Mouse (Mus musculus) midbrain, embryonic 11.5 days (tissue): ENCODE data around the gene Esrrg. TPM values are rescaled to one million over a fixed set of nuclear protein-coding genes. Genes with fewer than 3 reads are reported as not detected.
A peak's percentile ranks its signal among the peaks of the same experiment; 100 is the strongest.

Source experiments
- ATAC-seq: fragments of 200-750 bp; cut with Nextera tagmentation; 2 replicates; pipeline ENCODE4 v1.8.0; 2017; ENCODE audit warnings: moderate TSS enrichment, moderate library complexity; ENCODE audit not compliant: low FRiP score
- DNase-seq: peaks from one replicate; pipeline ENCODE4 v3.0.0; 2015; ENCODE audit warnings: low spot score; ENCODE audit errors: missing footprints
- H3K27ac ChIP-seq: fragments of 300-500 bp; sonication (generic); 2 replicates; pipeline ENCODE4 v1.5.1; 2014; ENCODE audit warnings: low read depth, low read length
- H3K27me3 ChIP-seq: fragments of 300-500 bp; sonication (generic); 2 replicates; pipeline ENCODE4 v1.6.1; 2014; ENCODE audit warnings: mild to moderate bottlenecking, low read length, moderate library complexity, mixed read lengths; ENCODE audit not compliant: control insufficient read depth, insufficient read depth
- H3K36me3 ChIP-seq: fragments of 300-500 bp; sonication (generic); 2 replicates; pipeline ENCODE4 v1.6.1; 2014; ENCODE audit warnings: mild to moderate bottlenecking, low read length, moderate library complexity, mixed read lengths; ENCODE audit not compliant: control insufficient read depth, insufficient read depth
- H3K4me1 ChIP-seq: fragments of 300-500 bp; sonication (generic); 2 replicates; pipeline ENCODE4 v1.6.1; 2014; ENCODE audit warnings: low read length; ENCODE audit not compliant: control insufficient read depth, insufficient read depth
- H3K4me2 ChIP-seq: fragments of 300-500 bp; sonication (generic); 2 replicates; pipeline ENCODE4 v1.6.1; 2014; ENCODE audit warnings: mild to moderate bottlenecking, moderate library complexity
- H3K4me3 ChIP-seq: fragments of 300-500 bp; sonication (generic); 2 replicates; pipeline ENCODE4 v1.5.1; 2014; ENCODE audit warnings: low read depth, low read length
- H3K9ac ChIP-seq: fragments of 300-500 bp; sonication (generic); 2 replicates; pipeline ENCODE4 v1.6.1; 2014; ENCODE audit warnings: low read length
- H3K9me3 ChIP-seq: fragments of 300-500 bp; sonication (generic); 2 replicates; pipeline ENCODE4 v1.6.1; 2016; ENCODE audit warnings: low read length; ENCODE audit not compliant: control insufficient read depth
- WGBS: fragments of 180-500 bp; shearing (Covaris S2); extraction: QIAGEN DNeasy Blood & Tissue Kit; methylation state at CpG from one replicate; pipeline ENCODE4 v1.1.7; 2014; 5-methylcytosine and 5-hydroxymethylcytosine counted together
- polyA plus RNA-seq: library from polyadenylated mRNA; unstranded; fragments of >200 nt; fragmentation: Nextera tagmentation; extraction: Ambion mirVana; gene quantifications from 2 replicates; pipeline ENCODE4 v1.2.1, GENCODE M21; 2014

The Esrrg gene
- polyA plus RNA-seq, 1 experiment from 2014 or later, result 5.9 TPM

DNA sequence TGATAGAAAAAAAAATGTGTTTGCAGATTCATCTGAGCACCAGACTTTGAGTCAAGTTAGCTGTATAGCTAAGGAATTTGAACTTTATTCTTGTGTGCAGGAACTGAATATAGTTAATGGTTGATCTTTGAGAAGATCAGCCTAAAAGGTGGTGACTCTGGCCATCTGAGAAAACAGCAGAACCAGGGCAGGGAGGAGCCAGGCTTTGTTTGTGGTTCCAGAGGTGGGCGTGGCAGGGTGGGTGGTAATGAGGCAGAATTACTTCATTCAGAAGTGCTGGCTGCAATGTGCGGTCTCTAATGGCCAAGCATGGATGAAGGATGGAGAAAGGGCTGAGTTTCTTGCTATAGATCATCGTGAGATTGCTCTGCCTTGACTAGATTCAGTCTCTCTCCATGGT lies 224.3 kb downstream of the Esrrg start:
- Histone ChIP-seq H3K4me3 (no peak overlapping the region), H3K27ac (no peak overlapping the region), H3K9ac (no peak overlapping the region), H3K27me3 (no peaks in the 10 kb centered on the region), H3K4me1 (peaks cover 5% of the 10 kb centered on the region), H3K9me3 (no peaks in the 10 kb centered on the region), H3K36me3 (no peaks in the 10 kb centered on the region), H3K4me2 (no peak overlapping the region)
- ATAC-seq (no peak), DNase-seq (no peak)
- WGBS, result 73% methylated on average over 3 of the region's 3 CpGs

DNA sequence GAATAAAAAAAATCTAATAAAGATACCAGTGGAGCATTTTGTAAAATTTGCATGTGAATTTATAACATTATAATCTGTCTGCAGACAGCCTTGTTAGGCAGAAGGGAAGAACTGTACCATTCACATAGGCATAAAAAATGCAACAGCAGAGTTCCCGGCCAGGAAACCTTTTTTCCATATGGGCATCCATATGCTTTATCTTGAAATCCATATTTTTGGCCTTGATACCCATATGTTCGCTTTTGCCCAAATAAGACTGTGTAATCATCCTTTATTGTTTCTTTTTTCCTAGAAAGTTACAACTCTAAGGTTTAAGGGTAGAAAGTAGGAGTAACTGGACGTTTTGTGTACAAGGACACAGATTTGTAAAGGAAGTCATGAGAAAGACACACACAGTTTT lies 226.0 kb downstream of the Esrrg start:
- ATAC-seq (no peak), DNase-seq (no peak)
- no peak overlapping the region for H3K4me2 ChIP-seq
- peaks cover 5% of the 10 kb centered on the region for H3K4me1 ChIP-seq
- no peak overlapping the region for H3K27ac ChIP-seq
- WGBS, result 91% methylated on average over 3 of the region's 3 CpGs
- H3K9ac ChIP-seq, result no peak overlapping the region
- H3K9me3 ChIP-seq, result no peaks in the 10 kb centered on the region
- H3K36me3 ChIP-seq, result no peaks in the 10 kb centered on the region
- H3K27me3 ChIP-seq, result no peaks in the 10 kb centered on the region
- no peak overlapping the region for H3K4me3 ChIP-seq

DNA sequence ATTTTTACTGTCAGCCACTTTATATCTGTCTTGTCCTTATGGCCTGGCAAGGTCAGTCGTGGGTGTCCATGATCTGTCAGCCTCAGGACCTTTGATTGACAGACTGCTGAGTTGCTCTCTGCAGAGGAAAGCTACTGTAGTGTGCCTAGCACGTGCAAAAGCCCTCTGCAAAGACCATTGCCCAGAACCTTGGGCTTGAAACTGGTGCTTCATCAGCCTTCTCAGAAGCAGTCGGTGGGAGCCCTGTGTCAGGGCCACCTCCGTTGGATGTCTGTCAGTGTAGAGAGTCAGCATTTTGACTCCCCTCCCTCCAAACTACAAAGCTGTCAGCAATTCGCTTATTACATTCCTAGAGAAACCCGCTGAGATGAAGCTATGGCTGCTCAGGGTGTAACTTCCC lies 227.8 kb downstream of the Esrrg start:
- Histone ChIP-seq H3K27me3 (no peaks in the 10 kb centered on the region), H3K9me3 (no peaks in the 10 kb centered on the region), H3K27ac (no peak overlapping the region), H3K4me1 (peaks cover 5% of the 10 kb centered on the region), H3K9ac (no peak overlapping the region), H3K36me3 (no peaks in the 10 kb centered on the region), H3K4me3 (no peak overlapping the region), H3K4me2 (no peak overlapping the region)
- DNase-seq, result no peak
- WGBS, result 47% methylated on average over 6 of the region's 6 CpGs
- no peak for ATAC-seq

DNA sequence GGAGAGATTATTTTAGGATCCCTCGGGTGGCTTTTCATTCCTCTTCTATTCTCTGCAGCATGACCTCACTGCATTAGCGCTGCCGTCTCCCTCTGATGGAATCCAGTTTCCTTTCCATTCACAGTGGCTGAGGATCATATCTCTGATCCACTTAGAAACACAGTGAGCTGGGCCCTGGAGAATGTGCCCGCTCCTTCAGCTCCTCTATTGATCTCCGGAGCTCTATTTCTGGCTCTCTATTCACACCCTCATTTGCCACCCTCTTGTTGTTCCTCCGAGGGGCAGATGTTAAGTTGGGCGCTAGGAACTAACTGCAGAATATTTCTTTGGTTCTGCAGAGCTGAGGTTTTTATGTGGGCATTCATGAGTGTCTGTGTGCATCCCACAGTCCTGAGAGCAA lies 228.3 kb downstream of the Esrrg start:
- no peak for ATAC-seq
- 28% methylated on average over 7 of the region's 7 CpGs for WGBS
- H3K27ac ChIP-seq, result no peak overlapping the region
- no peaks in the 10 kb centered on the region for H3K9me3 ChIP-seq
- DNase-seq, result no peak
- H3K4me3 ChIP-seq, result no peak overlapping the region
- H3K4me1 ChIP-seq, result peaks cover 5% of the 10 kb centered on the region
- no peak overlapping the region for H3K4me2 ChIP-seq
- H3K36me3 ChIP-seq, result no peaks in the 10 kb centered on the region
- no peak overlapping the region for H3K9ac ChIP-seq
- H3K27me3 ChIP-seq, result no peaks in the 10 kb centered on the region

DNA sequence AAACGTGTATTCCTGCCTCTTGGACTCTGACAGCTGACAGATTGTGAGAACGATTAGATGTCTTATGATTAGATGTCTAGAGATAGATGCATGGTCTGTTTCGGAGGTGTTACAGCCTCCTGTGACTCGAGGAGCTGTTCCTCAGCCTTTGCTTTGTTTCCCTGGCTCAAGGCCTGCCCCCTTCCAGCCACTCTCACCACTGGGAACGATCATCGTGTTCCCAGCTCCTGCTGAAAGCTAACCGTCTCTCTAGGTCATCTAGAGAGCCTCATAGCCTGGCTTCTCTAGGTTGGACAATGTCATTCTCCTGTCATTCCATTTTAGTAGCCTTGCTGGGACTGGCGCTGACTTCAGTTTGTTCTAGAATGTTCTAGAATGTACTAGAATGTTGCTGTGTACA lies 233.0 kb downstream of the Esrrg start:
- no peak for ATAC-seq
- no peaks in the 10 kb centered on the region for H3K9me3 ChIP-seq
- H3K27ac ChIP-seq, result no peak overlapping the region
- 79% methylated on average over 8 of the region's 8 CpGs for WGBS
- no peak overlapping the region for H3K9ac ChIP-seq
- no peak overlapping the region for H3K4me2 ChIP-seq
- peaks cover 5% of the 10 kb centered on the region for H3K4me1 ChIP-seq
- no peaks in the 10 kb centered on the region for H3K27me3 ChIP-seq
- H3K4me3 ChIP-seq, result no peak overlapping the region
- DNase-seq, result peak; percentile 53
- H3K36me3 ChIP-seq, result no peaks in the 10 kb centered on the region

DNA sequence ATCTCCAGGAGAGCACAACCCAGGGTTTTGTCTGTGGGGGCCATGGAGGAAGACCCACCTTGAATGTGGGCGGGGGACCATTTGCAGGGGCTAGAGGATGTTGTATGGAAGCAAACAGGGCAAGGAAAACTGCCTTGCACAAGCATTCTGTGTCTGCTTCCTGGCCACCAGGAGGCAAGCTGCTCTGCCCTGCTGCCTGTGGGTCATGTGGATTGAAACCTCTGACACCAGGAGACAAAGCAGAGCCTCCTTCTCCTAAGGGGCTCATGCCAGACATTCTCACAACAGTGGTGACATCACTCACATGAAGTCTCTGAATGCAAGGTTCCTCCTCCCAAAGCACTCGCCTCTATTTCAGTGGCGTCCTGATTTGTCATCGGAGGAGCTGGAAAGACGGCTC lies 234.1 kb downstream of the Esrrg start:
- H3K27me3 ChIP-seq, result no peaks in the 10 kb centered on the region
- H3K9me3 ChIP-seq, result no peaks in the 10 kb centered on the region
- no peak overlapping the region for H3K4me2 ChIP-seq
- no peak overlapping the region for H3K9ac ChIP-seq
- WGBS, result 91% methylated on average over 5 of the region's 5 CpGs
- no peaks in the 10 kb centered on the region for H3K36me3 ChIP-seq
- DNase-seq (no peak), ATAC-seq (no peak)
- no peaks in the 10 kb centered on the region for H3K4me1 ChIP-seq
- no peak overlapping the region for H3K4me3 ChIP-seq
- H3K27ac ChIP-seq, result no peak overlapping the region

DNA sequence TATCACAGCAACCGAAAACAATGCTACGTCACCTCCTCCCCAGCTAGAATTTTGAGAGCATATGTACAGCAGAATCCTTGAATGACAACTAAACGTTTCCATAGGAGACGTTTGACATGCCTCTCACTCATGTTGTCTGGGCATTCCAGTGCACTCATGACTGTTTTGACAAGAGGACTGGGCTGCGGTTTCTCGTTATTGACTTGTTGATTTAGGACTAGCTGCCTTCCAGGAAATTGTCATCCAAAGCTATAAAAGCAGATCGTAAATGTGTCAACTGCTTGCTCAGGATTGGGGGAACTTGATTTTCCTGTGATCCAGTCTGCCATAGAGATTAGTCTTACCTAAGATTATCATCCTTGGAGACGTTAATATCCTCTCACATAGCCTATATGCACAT lies 245.6 kb downstream of the Esrrg start:
- H3K36me3 ChIP-seq, result no peaks in the 10 kb centered on the region
- DNase-seq (no peak), ATAC-seq (no peak)
- no peaks in the 10 kb centered on the region for H3K27me3 ChIP-seq
- H3K4me2 ChIP-seq, result no peak overlapping the region
- no peaks in the 10 kb centered on the region for H3K4me1 ChIP-seq
- WGBS, result 81% methylated on average over 8 of the region's 8 CpGs
- no peak overlapping the region for H3K27ac ChIP-seq
- H3K4me3 ChIP-seq, result no peak overlapping the region
- H3K9me3 ChIP-seq, result no peaks in the 10 kb centered on the region
- no peak overlapping the region for H3K9ac ChIP-seq

DNA sequence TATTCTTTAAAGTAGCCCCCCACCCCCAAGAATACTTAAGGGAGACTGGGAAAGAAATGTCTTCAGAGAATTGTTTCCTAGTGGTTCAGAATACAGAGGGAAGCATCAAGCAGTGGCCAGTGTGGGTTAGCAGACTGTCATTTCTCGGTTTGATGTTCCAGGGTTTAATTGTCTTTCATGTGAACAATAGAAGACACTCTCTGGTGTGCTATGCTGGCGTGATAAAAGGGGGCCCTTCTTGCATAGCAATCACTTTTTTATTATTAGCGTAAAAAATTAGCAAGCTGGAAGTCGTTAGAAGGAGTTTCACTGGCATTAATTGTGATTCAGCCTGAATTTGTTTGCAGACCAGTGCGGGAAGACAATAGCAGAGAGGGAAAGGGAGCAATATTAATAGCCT lies 253.7 kb downstream of the Esrrg start:
- WGBS, result 41% methylated on average over 5 of the region's 5 CpGs
- Histone ChIP-seq H3K9me3 (no peaks in the 10 kb centered on the region), H3K4me2 (no peak overlapping the region), H3K27me3 (no peaks in the 10 kb centered on the region), H3K27ac (no peak overlapping the region), H3K4me3 (no peak overlapping the region), H3K36me3 (no peaks in the 10 kb centered on the region), H3K4me1 (peaks cover 6% of the 10 kb centered on the region; the same call in 1 of the 2 replicates), H3K9ac (no peak overlapping the region)
- no peak for DNase-seq
- ATAC-seq, result no peak

DNA sequence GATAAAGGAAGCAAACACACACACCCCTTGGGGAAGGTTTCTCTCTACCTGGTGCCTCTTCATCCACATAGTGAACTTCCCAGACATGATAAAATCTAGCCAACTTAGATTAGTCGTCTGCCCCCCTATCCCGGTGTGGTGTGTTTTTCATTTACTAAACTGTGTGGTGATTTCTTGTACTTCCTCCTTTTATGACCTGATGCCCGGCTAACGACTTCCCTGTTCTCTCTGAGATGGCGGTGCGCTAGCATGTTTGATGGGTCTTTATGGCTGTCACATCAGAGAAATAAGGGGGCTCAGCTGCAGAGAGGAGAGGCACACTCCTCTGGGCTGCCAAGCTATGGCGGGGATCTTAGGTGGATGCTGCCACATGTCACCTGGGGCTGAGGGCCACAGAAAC lies 259.8 kb downstream of the Esrrg start:
- Histone ChIP-seq H3K27ac (no peak overlapping the region), H3K27me3 (no peaks in the 10 kb centered on the region), H3K9ac (no peak overlapping the region), H3K4me3 (no peak overlapping the region), H3K4me2 (no peak overlapping the region), H3K4me1 (no peaks in the 10 kb centered on the region), H3K9me3 (no peaks in the 10 kb centered on the region), H3K36me3 (no peaks in the 10 kb centered on the region)
- WGBS, result 87% methylated on average over 7 of the region's 7 CpGs
- ATAC-seq (no peak), DNase-seq (peak; percentile 33)

DNA sequence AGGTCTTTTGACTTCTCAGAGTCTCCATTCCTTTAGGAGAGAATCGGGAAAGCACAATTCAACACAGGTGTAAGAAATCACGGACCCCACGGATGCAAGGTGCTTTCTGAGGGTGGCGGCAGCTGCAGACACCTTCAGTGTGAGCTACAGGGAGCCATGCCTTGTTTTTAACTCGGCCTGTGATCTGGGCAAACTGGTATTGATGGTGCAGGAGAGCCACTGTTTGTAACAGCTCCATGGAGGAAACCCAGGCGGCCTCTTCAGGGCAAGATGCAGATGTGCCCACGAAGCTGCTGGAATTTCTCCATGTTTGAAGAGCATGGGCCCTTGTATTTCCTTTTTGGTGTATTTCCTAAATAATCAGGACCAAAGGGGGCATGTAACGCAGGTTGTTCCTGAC lies 263.6 kb downstream of the Esrrg start:
- Histone ChIP-seq H3K27ac (no peak overlapping the region), H3K4me1 (no peaks in the 10 kb centered on the region), H3K9ac (no peak overlapping the region), H3K9me3 (no peaks in the 10 kb centered on the region), H3K4me3 (no peak overlapping the region), H3K36me3 (no peaks in the 10 kb centered on the region), H3K4me2 (no peak overlapping the region), H3K27me3 (no peaks in the 10 kb centered on the region)
- peak; percentile 69 for DNase-seq
- 65% methylated on average over 8 of the region's 8 CpGs for WGBS
- ATAC-seq, result no peak
